Mouse (Mus musculus) heart, postnatal 0 days (tissue): ENCODE measurements at regions not wholly inside any gene's neighbourhood (a gene's known extent, or its start where the extent isn't known, plus 50 kb on each side); places are given as distances from the start of the nearest gene placed in this dataset.

Source experiments
- ATAC-seq: fragments of 200-750 bp; cut with Nextera tagmentation; 2 replicates; pipeline ENCODE4 v1.8.0; 2017; ENCODE audit warnings: low read depth, moderate number of reproducible peaks, moderate library complexity; ENCODE audit not compliant: insufficient read depth
- DNase-seq: peaks from one replicate; pipeline ENCODE4 v3.0.0-alpha.2; 2016; ENCODE audit warnings: low spot score
- H3K27ac ChIP-seq: fragments of 300-500 bp; sonication (generic); 2 replicates; pipeline ENCODE4 v1.5.1; 2014; ENCODE audit warnings: low read depth, mild to moderate bottlenecking
- H3K27me3 ChIP-seq: fragments of 300-500 bp; sonication (generic); 2 replicates; pipeline ENCODE4 v1.6.1; 2014; ENCODE audit warnings: low read length, mixed read lengths; ENCODE audit not compliant: control insufficient read depth, insufficient read depth
- H3K36me3 ChIP-seq: fragments of 300-500 bp; sonication (generic); replicated peaks from 2 replicates; pipeline ENCODE4 v1.6.1; 2014; ENCODE audit warnings: low read length, mixed read lengths; ENCODE audit not compliant: control insufficient read depth, insufficient read depth
- H3K4me1 ChIP-seq: fragments of 300-500 bp; sonication (generic); 2 replicates; pipeline ENCODE4 v1.6.1; 2014; ENCODE audit warnings: antibody characterized with exemption; ENCODE audit not compliant: control insufficient read depth, insufficient read depth
- H3K4me2 ChIP-seq: fragments of 300-500 bp; sonication (generic); 2 replicates; pipeline ENCODE4 v1.6.1; 2014; ENCODE audit warnings: low read depth, mild to moderate bottlenecking, low read length, moderate library complexity
- H3K4me3 ChIP-seq: fragments of 300-500 bp; sonication (generic); 2 replicates; pipeline ENCODE4 v1.5.1; 2014; ENCODE audit warnings: low read depth, low read length
- H3K9ac ChIP-seq: fragments of 300-500 bp; sonication (generic); replicated peaks from 2 replicates; pipeline ENCODE4 v1.6.1; 2014; ENCODE audit warnings: low read depth, low read length, mixed read lengths
- H3K9me3 ChIP-seq: fragments of 300-500 bp; sonication (generic); replicated peaks from 2 replicates; pipeline ENCODE4 v1.6.1; 2016; ENCODE audit warnings: low read length; ENCODE audit not compliant: control insufficient read depth
- CTCF ChIP-seq: IDR thresholded peaks from 2 replicates; pipeline ENCODE4 v1.5.1; 2016; ENCODE audit warnings: antibody characterized with exemption, control low read depth, low read depth
- EP300 ChIP-seq: IDR thresholded peaks from 2 replicates; pipeline ENCODE4 v1.6.1; 2016; ENCODE audit warnings: antibody characterized with exemption, low read depth
- WGBS: fragments of 180-500 bp; shearing (Covaris S2); extraction: QIAGEN DNeasy Blood & Tissue Kit; methylation state at CpG from one replicate; pipeline ENCODE4 v1.1.7; 2014; 5-methylcytosine and 5-hydroxymethylcytosine counted together

DNA sequence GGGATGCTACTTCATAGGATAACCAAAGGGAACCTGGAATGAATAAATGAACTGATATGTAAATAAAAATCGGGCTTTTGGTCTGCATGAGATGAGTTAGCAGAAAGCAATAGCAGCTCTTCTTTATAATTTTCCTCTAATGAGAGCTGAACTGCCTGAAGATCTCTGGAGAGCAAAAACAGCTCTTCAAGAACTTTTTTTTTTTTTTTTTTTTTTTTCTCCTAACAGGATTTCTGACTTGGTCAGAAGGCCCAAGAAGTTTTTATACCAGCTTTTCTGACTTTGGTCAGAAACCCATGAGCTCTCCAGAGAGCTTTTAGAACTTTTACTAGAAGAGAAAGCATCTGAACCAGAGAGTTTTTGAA, 79.6 kb upstream of the Ptprk start:
- Histone ChIP-seq H3K9ac (no peak overlapping the region), H3K27me3 (no peaks in the 10 kb centered on the region), H3K27ac (no peak overlapping the region), H3K4me1 (no peaks in the 10 kb centered on the region), H3K4me3 (no peak overlapping the region), H3K9me3 (no peaks in the 10 kb centered on the region), H3K4me2 (no peak overlapping the region), H3K36me3 (no peaks in the 10 kb centered on the region)
- TF ChIP-seq CTCF (no peak), EP300 (no peak)
- 81% methylated on average over 1 of the region's 1 CpGs for WGBS
- DNase-seq = no peak
- no peak for ATAC-seq

DNA sequence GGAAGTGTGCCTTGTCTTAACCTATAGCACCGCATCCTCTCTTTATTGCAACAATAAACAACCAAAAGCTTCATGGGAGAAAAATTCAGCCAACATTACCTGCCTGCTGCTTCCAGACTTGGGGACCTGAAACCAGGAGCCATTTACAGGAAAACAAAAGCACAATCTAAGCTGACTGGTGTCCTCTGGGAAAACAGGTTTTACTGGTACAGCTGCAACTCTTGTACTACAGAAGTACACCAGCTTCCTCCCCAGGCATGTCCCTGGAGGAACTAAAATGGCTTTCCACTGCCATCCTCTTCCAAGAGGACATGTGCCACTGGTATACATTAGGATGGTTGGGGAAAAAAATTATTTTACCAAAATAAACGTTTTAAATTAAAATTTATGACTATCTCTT, 63.9 kb upstream of the Ptprk start:
- H3K4me1 ChIP-seq = no peaks in the 10 kb centered on the region
- H3K4me2 ChIP-seq = no peak overlapping the region
- TF ChIP-seq CTCF (no peak), EP300 (no peak)
- H3K9me3 ChIP-seq = no peaks in the 10 kb centered on the region
- H3K4me3 ChIP-seq = no peak overlapping the region
- no peak for ATAC-seq
- no peaks in the 10 kb centered on the region for H3K36me3 ChIP-seq
- no peak overlapping the region for H3K9ac ChIP-seq
- no peak for DNase-seq
- WGBS = 51% methylated on average over 2 of the region's 2 CpGs
- no peaks in the 10 kb centered on the region for H3K27me3 ChIP-seq
- no peak overlapping the region for H3K27ac ChIP-seq

DNA sequence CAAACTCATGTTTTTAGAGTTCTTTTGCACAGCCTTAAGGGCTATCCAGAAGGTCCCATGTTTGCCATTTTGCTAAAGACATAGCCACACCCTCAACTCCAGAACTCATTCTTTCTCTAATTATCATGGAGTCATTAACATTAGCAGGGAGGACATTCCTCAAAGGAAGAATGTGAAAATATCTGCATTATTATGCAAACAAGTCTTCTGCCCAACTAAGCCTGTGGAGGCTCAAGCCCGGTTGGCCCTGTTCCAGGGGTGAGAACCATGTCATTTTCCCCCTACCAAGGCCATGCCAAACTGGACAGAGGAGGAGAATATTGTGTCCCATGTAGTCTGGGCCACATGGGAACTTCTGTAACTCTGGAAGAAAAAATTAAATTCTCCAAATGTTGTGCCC, 62.5 kb upstream of the Ptprk start:
- Histone ChIP-seq H3K9me3 (no peaks in the 10 kb centered on the region), H3K36me3 (no peaks in the 10 kb centered on the region), H3K27me3 (no peaks in the 10 kb centered on the region), H3K4me3 (no peak overlapping the region), H3K4me2 (no peak overlapping the region), H3K27ac (no peak overlapping the region), H3K9ac (no peak overlapping the region), H3K4me1 (no peaks in the 10 kb centered on the region)
- TF ChIP-seq EP300 = no peak
- 72% methylated on average over 1 of the region's 1 CpGs for WGBS
- no peak for ATAC-seq
- no peak for DNase-seq

DNA sequence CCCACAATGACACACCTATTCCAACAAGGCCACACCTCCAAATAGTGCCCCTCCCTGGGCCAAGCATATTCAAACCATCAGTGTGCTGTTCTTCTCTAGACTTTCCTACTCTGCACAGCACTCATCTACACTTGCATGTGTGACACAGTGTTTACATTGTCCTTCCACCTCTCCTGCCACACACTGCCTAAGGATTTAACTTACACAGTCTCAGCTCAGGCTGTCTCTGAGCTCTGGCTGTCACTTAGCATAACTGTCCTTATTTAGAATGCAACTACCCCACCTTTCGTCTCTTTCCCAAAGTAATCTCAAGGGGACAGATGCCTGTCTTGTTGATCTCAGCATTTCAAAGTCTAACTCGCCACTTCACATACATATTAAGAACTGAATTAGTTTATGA, 61.2 kb upstream of the Ptprk start:
- TF ChIP-seq EP300 (no peak), CTCF (no peak)
- no peak overlapping the region for H3K4me2 ChIP-seq
- no peak overlapping the region for H3K4me3 ChIP-seq
- ATAC-seq (no peak), DNase-seq (no peak)
- H3K9me3 ChIP-seq = no peaks in the 10 kb centered on the region
- no peaks in the 10 kb centered on the region for H3K36me3 ChIP-seq
- no peaks in the 10 kb centered on the region for H3K4me1 ChIP-seq
- no peak overlapping the region for H3K9ac ChIP-seq
- H3K27ac ChIP-seq = no peak overlapping the region
- no peaks in the 10 kb centered on the region for H3K27me3 ChIP-seq
- WGBS = 41% methylated on average over 2 of the region's 2 CpGs

DNA sequence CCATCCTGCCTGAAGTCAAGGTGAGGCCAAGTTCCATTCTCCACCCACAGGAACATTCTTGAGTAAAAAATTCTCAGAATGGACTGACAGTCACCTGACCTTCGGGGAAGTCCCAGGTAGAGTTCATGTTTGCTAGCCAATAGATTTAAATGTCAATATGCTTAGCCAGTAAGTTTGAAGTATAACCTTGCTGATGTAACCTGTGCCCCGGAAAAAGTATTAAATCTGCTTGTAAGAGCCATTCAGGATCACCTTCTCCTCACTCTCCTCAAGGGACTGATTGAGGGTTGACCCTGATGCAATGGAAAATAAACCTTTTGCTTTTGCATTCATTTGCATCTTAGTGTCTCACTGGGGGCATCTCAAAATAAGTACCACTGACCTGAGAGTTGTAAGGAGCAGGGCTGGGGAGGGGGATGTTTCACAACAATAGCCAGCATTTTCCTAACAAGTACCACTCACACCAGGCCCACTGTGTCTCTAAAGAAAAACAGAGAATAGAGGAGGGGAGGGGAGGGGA, 60.3 kb upstream of the Ptprk start:
- TF ChIP-seq CTCF (no peak), EP300 (no peak)
- H3K9ac ChIP-seq = no peak overlapping the region
- H3K9me3 ChIP-seq = no peaks in the 10 kb centered on the region
- no peaks in the 10 kb centered on the region for H3K4me1 ChIP-seq
- 76% methylated on average over 2 of the region's 2 CpGs for WGBS
- no peak overlapping the region for H3K4me2 ChIP-seq
- H3K27me3 ChIP-seq = no peaks in the 10 kb centered on the region
- H3K27ac ChIP-seq = no peak overlapping the region
- DNase-seq = no peak
- H3K36me3 ChIP-seq = no peaks in the 10 kb centered on the region
- H3K4me3 ChIP-seq = no peak overlapping the region
- no peak for ATAC-seq
